Mouse (Mus musculus) urinary bladder, adult 18-20 months (tissue): ENCODE measurements around the gene Gm5475.

ENCODE experiments used
- DNase-seq, 2 experiments: peaks; one replicate each; pipeline ENCODE4 v3.0.0; 2022; ENCODE audit warnings: low spot score in 2 of 2, mixed read lengths in 2 of 2

Gene Gm5475

DNA sequence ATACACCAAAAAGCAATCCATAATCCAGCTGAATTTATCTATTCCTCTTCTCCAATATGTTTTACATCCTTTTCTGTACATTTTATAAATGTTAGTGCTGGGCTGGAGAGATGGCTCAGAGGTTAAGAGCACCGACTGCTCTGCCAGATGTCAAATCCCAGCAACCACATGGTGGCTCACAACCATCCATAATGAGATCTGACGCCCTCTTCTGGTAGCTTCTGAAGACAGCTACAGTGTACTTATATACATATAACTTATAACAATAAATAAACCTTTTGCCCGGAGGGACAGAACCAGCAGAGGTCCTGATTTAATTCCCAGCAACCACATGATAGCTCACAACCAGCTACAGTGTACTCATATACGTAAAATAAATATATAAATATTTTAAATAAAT, 26.6 kb downstream of the Gm5475 start:
- no peak for DNase-seq

DNA sequence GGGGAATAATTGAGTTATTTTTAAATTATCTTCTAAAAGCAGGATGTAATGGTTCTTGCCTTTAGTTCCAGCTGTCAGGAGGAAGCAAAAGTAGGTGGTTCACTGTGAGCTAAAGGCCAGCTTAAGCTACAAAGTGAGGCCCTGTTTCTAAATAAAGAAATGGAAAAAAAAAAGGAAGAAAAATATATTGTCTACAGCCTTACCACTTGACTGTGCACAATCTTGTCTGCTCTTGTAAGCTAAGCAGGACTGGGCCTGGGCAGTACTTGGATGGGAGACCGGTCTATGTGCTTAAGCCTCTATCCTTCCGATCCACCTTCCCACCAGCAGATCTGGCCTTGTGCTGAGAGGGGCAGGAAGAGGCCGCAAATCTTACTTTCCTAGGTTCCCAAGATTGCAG, 27.5 kb downstream of the Gm5475 start:
- DNase-seq, result no peak

DNA sequence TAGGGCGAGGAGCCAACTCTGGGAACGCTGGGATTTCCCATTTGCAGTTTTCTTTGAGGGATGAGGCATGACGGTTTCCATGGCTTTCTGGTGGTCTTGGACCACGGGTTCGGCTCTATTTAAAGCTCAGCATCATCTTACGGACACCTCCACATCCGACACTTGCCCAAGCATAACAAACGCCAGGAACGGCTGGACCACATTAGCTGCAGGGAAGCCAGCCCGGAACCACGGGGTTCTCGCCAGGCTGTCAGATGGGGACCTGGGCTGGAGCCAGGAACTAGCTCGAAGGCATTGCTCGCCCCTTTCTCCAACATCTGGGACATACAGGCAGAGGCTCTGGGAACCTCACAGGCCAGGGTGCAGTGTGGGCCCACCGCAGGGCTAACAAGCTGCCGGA, 29.3 kb downstream of the Gm5475 start:
- peak in 1 of 2 experiments; percentile 12 for DNase-seq

DNA sequence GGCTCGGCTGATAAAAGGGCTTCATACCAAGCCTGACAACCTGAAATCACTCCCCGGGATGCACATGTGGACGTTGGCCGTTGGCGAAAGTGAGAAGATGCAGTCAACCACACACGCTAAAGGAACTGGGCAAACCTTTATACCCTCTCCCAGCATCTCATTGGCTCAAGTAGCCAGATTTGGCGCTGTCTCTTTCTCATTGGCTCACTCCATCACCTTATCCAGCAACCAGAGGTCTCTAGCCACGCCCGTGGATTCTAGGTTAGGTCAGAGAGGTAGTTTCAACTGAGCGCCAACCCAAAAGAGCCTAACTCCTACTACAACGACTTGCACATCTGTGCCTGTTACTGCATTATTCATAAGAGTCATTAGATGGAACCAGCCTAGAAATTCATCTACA, 30.5 kb downstream of the Gm5475 start:
- DNase-seq, result no peak

DNA sequence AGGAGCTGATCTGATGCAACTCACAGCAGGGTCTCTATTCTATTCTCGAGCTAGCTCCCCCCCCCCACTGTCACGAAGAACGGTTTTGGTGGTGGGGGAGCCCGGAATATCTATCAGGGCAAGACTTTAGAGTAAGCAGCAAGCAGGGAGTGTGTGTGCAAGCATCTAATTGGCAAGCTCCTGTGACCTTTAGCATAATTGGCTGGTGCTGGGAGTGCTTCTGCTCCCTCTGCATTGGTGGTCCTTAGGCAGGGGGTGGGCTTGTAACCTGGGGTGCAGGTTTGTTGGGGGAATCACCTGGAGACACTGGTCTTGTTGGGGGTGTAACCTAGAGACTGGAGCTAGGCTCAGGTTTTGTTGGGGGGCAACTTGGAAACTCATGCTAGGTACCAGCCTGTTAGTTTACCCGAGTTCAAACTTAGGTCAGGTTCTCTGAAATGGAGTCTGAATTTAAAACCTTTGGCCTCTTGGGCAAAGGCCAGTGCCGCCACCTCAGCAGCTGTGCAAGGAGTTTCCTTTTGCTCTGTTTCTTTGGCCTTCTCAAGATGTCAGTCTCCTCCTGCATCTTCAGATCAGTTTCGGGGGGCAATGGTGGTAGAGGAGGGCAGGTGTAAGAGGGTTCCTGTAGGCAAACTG, 34.5 kb downstream of the Gm5475 start:
- DNase-seq, result no peak

DNA sequence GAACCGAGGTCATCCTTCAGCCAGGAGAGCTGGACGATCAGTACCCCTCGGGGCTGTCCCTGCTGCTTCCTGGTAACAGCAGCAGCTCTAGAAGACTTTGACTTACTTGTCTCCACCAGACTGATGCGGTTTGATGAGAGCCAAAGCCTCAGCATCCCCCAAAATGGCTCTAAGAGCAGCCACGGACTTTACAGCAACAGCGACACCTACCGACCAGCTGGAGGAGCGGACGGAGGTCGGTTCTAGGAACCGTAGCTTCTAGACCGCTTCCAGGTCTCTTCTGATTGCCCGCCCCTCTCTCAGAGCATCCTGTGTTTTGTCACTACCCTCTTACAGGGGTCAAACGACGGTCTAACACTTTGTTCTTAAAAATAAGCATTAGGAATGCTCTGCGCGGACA, 35.4 kb downstream of the Gm5475 start:
- DNase-seq, result peak in 1 of 2 experiments; percentile 28

DNA sequence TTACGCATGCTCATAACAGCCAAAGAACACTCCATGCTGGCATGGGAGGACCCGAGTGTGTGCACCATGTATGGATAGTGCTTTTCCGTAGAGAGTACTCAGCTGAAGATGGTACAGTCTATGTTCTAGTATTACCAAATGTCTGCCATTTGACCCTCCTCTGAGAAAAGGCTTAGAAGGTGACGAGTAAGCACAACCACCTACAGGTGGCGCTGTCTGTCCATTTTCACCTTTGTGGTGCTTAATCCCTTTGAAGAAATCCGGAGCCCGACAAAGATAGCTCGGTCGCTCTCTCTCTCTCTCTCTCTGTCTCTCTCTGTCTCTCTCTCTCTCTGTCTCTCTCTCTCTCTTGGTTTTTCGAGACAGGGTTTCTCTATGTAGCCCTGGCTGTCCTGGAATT, 36.1 kb downstream of the Gm5475 start:
- peak in 1 of 2 experiments; percentile 23 for DNase-seq

DNA sequence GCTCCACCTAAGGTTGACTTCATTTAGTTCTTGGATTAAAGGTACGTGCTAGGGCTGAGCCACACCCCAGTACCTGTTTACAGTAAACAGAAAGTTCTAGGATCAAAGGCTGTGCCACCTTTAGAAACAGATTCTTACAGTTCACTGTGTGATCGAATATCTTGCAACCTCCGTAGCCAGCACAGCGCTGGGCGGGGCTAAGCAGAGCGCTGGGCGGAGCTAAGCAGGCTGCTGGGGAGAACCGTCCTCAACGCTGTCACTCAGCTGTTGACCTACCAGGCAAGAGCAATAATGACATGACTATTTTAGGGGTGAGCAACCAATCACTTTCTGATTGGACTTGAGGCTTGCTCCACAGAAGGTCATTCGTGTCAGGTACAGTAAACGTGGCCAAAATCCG, 39.0 kb downstream of the Gm5475 start:
- no peak for DNase-seq

DNA sequence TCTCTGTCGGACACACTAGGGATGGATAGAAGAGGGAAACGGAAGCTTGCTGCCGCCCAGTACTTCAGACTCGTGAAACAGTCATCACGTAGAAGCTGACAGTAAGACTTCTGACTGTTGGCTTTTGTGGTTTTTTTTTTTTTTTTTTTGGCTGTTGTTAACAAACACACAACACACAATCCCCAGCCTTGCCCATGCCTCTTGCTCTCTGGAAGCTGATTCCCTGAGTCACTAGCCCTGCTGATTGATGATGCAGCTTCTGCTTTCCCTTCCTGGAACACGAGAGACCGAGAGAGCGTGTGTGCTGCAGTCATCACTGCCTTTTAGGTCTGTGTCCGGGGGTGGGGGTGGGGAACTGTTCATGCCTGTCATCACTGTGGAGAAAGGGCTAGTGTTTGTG, 39.7 kb downstream of the Gm5475 start:
- no peak for DNase-seq

DNA sequence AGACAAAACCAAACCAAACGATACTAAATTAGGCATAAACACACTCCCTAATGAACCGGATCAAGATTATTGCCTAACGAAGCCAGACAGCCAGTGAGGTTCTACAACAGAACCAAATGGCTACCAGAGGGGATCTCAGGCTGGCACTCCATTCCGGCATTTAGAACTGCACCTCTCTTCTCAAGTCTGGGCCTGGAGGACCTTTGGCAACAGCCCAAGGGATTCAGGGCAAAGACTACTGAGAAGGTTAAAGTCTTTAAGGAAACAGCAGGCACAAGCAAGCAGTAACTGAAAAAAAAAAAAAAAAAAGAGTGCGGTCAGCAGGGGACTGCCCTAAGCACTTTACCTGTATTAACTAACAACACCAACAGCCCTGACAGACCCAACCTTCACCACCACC, 40.1 kb downstream of the Gm5475 start:
- no peak for DNase-seq

DNA sequence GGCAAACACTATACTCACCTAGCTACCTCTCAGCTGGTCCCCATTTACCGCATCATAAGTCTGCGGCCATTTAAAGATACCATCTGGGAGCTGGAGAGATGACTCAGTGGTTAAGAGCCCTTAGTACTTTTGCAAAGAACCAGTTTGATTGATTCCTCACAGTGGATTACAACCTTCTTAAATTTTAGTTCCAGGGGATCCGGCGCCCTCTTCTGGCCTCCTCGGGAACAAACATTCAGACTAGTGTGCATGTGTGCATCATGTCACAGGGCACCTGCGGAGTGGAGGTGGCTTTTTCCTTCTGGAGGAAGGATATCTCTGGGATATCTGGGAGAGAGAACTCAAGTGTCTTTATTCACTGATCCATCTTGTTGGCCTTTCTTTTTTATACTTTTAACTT, 41.8 kb downstream of the Gm5475 start:
- DNase-seq, result peak in 1 of 2 experiments; percentile 45

DNA sequence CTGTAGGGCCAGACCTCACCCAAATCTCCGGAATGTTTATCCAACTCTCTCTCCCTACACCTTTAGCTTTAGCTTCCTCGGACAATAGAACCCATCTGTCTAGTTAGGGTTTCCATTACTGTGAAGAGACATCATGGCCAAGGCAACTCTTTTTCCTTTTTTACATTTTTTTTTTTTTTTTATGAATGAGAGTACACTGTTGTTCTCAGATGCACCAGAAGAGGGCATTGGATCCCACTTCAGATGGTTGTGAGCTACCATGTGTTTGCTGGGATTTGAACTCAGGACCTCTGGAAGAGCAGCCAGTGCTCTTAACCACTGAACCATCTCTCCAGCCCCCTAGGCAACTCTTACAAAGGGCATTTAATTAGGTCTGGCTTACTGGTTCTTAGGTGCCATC, 43.5 kb downstream of the Gm5475 start:
- DNase-seq, result no peak

DNA sequence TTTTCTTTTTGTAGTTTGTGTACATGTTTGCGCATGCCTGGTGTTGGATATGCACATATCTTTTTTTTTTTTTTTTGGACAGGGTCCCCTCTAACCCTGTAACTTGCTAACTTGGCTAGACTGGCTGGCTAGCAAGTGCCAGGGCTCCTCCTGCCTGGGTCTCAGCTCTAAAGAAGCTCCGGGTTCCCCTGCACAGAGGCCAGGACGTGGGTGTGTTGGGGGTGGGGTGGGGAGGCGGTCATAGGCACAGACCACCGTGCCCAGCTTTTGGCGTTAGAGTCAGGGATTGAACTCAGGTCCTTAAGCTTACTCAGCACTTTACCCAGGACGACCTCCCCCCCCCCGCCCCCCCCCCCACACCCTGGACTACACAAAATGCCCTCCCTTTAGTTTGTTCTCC, 45.8 kb downstream of the Gm5475 start:
- DNase-seq, result no peak

DNA sequence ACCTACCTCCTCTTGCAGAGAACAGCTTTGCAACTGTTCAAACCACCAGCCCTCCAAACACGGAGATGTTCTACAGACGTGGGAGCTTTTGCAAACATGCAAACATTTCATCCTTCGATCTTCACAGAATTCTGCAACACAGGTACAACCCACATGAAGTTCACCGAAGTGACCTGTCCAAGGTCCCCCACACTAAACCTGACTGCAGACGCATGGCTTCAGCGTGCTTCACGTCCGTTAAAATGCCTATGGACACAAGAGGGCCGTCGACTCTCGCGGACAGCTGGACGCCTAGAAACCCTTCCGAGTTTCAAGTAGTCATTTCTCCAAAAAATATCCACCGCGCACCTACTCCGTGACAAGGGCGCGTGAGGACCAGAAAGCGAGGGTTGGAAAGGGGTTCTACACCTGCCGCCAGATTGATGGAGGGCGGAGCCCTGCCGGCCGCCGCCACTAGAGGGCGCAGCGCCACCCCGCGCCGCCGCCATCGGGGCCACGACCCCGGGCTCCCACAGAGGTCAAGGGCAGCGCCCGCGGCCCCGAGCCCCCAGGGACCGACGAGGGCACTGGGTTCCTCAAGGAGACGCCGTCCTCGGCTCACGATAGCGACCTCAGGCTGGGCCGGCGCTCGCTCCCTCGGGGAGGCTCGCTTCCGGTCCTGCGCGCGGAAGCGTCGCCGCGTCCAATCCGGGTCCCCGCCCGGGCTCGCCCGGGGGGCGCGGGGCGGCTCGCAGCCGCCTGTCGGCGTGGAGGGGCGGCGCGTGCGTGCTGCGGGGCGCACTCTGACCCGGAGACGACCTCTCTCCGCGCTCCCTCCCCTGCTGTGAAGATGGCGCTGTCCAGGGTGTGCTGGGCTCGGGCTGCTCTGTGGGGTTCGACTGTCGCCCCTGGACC, 46.6 kb downstream of the Gm5475 start, which contains the start of gene Letmd1:
TSS of gene Letmd1 (plus strand) at position 729 of the 894 bp plus-strand sequence.
- DNase-seq, result peak; percentile 73 to 79

DNA sequence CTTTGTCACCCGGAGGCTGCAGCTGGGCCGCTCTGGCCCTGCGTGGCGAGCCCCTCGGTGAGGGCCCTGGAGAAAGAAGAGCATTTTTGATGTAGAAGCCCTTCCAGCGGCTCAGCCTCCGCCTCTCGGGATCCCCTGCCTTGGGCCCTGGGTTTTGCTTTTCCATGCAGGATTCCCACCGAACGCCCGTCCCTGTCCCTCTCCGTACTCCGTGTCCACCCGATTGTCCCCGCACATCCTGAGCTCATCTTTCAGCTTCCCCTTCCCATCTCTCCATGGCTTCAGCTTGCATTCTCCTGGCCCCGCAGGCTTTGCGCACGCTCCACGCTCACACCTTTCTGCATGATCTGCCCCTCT, 47.2 kb downstream of the Gm5475 start:
- DNase-seq, result no peak

DNA sequence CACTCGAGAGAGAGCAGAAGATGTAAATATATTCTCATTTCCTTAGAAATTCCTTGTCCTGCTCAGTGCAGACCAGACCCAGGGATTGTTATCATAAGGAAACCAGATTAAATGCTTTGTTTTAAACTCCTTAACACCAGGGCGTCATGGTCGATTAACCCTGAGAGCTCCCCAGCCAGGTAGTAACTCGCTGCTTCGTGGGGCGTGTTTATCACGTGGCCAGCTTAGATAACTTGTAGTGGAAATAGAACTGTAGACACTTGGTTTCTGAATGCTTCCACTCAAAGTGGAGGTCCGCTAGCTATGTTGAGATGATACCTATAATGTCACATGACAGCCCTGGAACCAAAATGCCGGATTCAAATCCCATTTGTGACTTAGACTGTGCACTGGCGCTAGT, 48.1 kb downstream of the Gm5475 start:
- no peak for DNase-seq

DNA sequence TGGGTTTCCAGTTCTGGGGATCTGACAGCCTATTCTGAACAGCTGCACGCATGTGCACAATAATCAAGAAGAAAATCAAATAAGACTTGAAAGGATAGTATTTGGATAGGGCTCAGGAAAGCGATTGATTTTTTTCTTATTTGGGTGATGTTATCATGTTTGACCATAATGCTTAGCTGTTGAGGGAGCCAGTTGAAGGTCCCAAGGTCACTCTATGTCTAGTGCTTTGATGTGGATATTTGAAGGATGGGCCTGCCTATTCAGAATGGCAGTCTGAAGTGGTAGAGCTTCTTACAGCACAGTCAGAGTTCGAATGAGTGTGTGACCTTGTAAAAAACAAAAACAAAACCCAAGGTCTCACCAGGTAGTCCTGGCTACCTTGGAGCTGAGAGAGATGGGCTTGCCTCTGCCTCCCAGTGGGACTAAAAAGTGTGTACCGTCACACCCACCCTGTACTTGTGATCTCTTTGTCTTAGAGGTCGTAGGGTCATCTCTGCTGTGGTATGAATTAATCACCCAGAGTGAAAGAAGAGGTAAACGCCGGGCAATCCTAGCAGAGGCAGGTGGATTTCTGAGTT, 52.1 kb downstream of the Gm5475 start:
- DNase-seq, result no peak
